Mouse (Mus musculus): ENCODE measurements around the gene Dpp9. TPM values are rescaled to one million over a fixed set of nuclear protein-coding genes. Genes with fewer than 3 reads are reported as not detected.
A peak's percentile ranks its signal among the peaks of the same experiment; 100 is the strongest.
"Not testable (repeated sequence)": the region's sequence is repeated elsewhere in the genome, so short reads cannot be mapped to it uniquely, and the experiment has no call there.

Dpp9 gene
- 10 to 100 TPM; 43.7 to 44.3 TPM for total RNA-seq (2021)
- long read RNA-seq, experiment 1, transcript Dpp9-201 (21 exons, 3,374 nt), result major isoform, 26 of 45 reads
- long read RNA-seq, experiment 1, partial matches to known transcripts, result 12 of 45 reads
- long read RNA-seq, experiment 1, other reads (novel, unspliced or antisense), result 7 of 45 reads
- long read RNA-seq, experiment 2, full-length matches to known transcripts, result 6 of 22 reads
- long read RNA-seq, experiment 2, partial matches to known transcripts, result 10 of 22 reads
- long read RNA-seq, experiment 2, other reads (novel, unspliced or antisense), result 6 of 22 reads

- DNase-seq, result peak; percentile 91 to 97
Observed at GRCm38 (mm10) chr17:56218377-56219191, at the start of gene Dpp9. Dpp9 (minus strand) TSS chr17:56218905.

GRCm38 (mm10) chr17:56266271-56266670 lies 47.6 kb upstream of the Dpp9 start:
- DNase-seq, result peak in 1 of 2 experiments; percentile 24

GRCm38 (mm10) chr17:56265869-56266268 lies 47.2 kb upstream of the Dpp9 start:
- no peak for DNase-seq

- peak; percentile 38 to 53 for DNase-seq
Observed at GRCm38 (mm10) chr17:56265011-56265410, 46.3 kb upstream of the Dpp9 start.

GRCm38 (mm10) chr17:56264020-56264419 lies 45.3 kb upstream of the Dpp9 start:
- peak; percentile 83 to 88 for DNase-seq

GRCm38 (mm10) chr17:56262645-56263094 lies 44.0 kb upstream of the Dpp9 start:
- DNase-seq, result peak; percentile 75 to 76

GRCm38 (mm10) chr17:56261166-56261565 lies 42.5 kb upstream of the Dpp9 start:
- peak; percentile 74 to 86 for DNase-seq

GRCm38 (mm10) chr17:56259301-56260037 lies 40.8 kb upstream of the Dpp9 start:
- peak in 1 of 2 experiments; percentile 22 for DNase-seq

GRCm38 (mm10) chr17:56258812-56259211 lies 40.1 kb upstream of the Dpp9 start:
- DNase-seq, result not testable (repeated sequence)

- DNase-seq, result peak in 1 of 2 experiments; percentile 33
Observed at GRCm38 (mm10) chr17:56258269-56258668, 39.6 kb upstream of the Dpp9 start.

GRCm38 (mm10) chr17:56257181-56257894 lies 38.6 kb upstream of the Dpp9 start:
- peak in 1 of 2 experiments; percentile 42 for DNase-seq

GRCm38 (mm10) chr17:56256239-56256881 lies 37.7 kb upstream of the Dpp9 start, which contains the start of gene Fem1a:
Fem1a (plus strand) TSS chr17:56256810.
- DNase-seq, result peak; percentile 95 to 99

- peak; percentile 99 for DNase-seq
Observed at GRCm38 (mm10) chr17:56255863-56256238, 37.1 kb upstream of the Dpp9 start.

GRCm38 (mm10) chr17:56255429-56255828 lies 36.7 kb upstream of the Dpp9 start:
- DNase-seq, result peak in 1 of 2 experiments; percentile 52

GRCm38 (mm10) chr17:56254695-56255094 lies 36.0 kb upstream of the Dpp9 start:
- no peak for DNase-seq

- peak; percentile 64 to 83 for DNase-seq
Observed at GRCm38 (mm10) chr17:56251136-56251829, 32.6 kb upstream of the Dpp9 start.

- DNase-seq, result no peak
Observed at GRCm38 (mm10) chr17:56245608-56246007, 26.9 kb upstream of the Dpp9 start.

GRCm38 (mm10) chr17:56241541-56242401 lies 23.1 kb upstream of the Dpp9 start:
- peak; percentile 78 to 94 for DNase-seq

- no peak for DNase-seq
Observed at GRCm38 (mm10) chr17:56233818-56234469, 15.2 kb upstream of the Dpp9 start.

Data from heart, adult 18-20 months (tissue).